Mouse (Mus musculus) C2C12 (cell line): ENCODE measurements around the gene Ptprf.

Experiments used
- CTCF ChIP-seq: IDR thresholded peaks from one replicate; pipeline ENCODE4 v1.5.1; 2011; ENCODE audit not compliant: control insufficient read depth, insufficient read depth, insufficient read length
- USF1 ChIP-seq: IDR thresholded peaks from one replicate; pipeline ENCODE4 v1.6.1; 2011; ENCODE audit warnings: low read depth, mild to moderate bottlenecking, control low read depth, moderate library complexity

DNA sequence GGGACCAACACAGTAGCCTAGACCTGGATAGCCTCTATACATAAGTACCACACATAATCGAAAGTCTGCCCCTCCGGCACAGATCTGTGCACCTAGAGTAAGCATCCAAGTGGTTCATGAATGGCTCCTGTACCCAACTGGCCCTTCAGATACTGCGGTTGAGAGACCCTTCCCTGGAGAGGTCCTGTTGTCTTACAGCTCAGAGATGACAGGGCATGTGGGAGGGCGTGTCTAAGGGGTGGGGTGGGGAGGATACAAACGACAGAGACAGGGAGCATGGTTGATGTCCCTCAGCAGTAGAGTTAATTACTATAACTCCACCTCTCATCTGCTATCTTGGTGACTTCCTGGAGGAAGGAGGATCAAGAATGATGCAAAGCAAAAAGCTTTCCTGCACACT lies 29.9 kb downstream of the Ptprf start:
- no peak for TF ChIP-seq CTCF
- no peak for TF ChIP-seq USF1
